Comparison of ENCODE assay signal across 9 mouse cellular contexts in the genomic region with DNA sequence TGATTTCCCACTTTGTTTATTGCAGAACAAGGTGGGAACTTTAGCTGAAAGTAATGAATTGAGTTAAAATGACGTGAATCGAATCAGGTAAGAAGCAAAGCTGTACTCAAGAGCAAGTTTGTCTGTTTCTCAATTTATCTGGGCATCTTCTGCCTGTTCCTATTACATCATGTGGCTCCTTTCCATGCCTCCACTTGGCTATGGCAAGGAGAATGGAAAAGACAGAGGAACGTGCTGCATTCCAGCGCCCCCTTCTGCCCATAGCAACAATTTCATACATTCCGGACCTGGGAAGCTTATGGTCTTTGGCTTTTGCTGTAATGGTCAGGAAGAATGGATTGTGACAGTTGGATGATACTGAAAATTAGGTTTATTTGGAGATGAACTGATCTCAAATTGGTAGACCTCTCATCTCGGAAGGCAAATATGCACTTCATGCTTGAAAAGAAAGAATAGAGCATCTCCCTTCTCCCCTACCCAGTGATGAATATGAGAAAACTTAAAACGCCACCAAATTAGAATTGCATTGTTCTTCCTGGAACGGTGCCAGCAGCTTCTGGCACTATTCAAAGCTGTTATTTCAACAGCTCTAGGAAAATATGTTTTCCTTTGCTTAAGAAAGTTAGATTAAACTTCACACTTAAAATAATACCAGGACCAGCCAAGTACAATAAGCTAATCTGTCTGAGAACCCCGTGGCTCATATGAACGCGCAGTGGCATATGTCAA.
A peak's percentile ranks its signal among the peaks of the same experiment; 100 is the strongest.
DNase-seq lines count a peak whose midpoint lies in the region; ATAC-seq and TF ChIP-seq lines count a peak whose summit lies in the region.
"Had no signal": no experiment of that assay in that cellular context is flagged by ENCODE, and none has a peak within 500 bp of the region (broad histone marks: within the 10 kb centered on the region; RNA-seq: fewer than 3 reads in every experiment).

No protein-coding gene starts in this region.

- no peaks in the 10 kb centered on the region for H3K27me3 ChIP-seq in cerebellum, adult 2 months (ENCODE audit: control insufficient read depth, insufficient read depth, low read length)
- no peaks in the 10 kb centered on the region for H3K27me3 ChIP-seq in embryonic facial prominence, embryonic 11.5 days (ENCODE audit: control insufficient read depth, insufficient read depth, low read length)
- H3K27me3 ChIP-seq: embryonic facial prominence, embryonic 13.5 days had no signal

- peak in 1 of 2 experiments; percentile 2 for DNase-seq in cerebellum, adult 2 months
- peak; percentile 87 for DNase-seq in Muller cell, postnatal 12 days (ENCODE audit: inconsistent ontology term)
- DNase-seq in embryonic facial prominence, embryonic 11.5 days (ENCODE audit: low spot score) = peak; percentile 43
- peak; percentile 47 to 64 for DNase-seq in layer of hippocampus, postnatal 10 days (ENCODE audit: low spot score in 2 of 2)
- peak; percentile 73 for DNase-seq in right cerebral cortex, postnatal 4 days
- no peak for DNase-seq in spleen, postnatal 14 days (ENCODE audit: low spot score in 2 of 2)
- DNase-seq in kidney, adult 8-10 months = no peak

- H3K4me3 ChIP-seq in cerebellum, adult 2 months (replicated peaks; ENCODE audit: insufficient read depth, low read depth, low read length) = no peak overlapping the region
- no peak overlapping the region for H3K4me3 ChIP-seq in embryonic facial prominence, embryonic 11.5 days (ENCODE audit: low read depth, low read length)
- H3K4me3 ChIP-seq: embryonic facial prominence, embryonic 13.5 days had no signal

- H3K27ac ChIP-seq in cerebellum, adult 2 months (ENCODE audit: insufficient read depth, low read length) = no peak overlapping the region
- H3K27ac ChIP-seq in embryonic facial prominence, embryonic 11.5 days (replicated peaks; ENCODE audit: low read depth, low read length) = no peak overlapping the region
- H3K27ac ChIP-seq: embryonic facial prominence, embryonic 13.5 days had no signal

- no peak for TF ChIP-seq POLR2A in cerebellum, adult 2 months (IDR thresholded peaks at IDR 0.05; ENCODE audit: borderline replicate concordance, insufficient read depth, low read length)

- peak; percentile 30; the same call in 1 of the 2 replicates for TF ChIP-seq CTCF in cerebellum, adult 2 months (IDR thresholded peaks at IDR 0.05; ENCODE audit: borderline replicate concordance, insufficient read depth, low read depth, low read length)

- no peak for ATAC-seq in cerebellum, adult (ENCODE audit: insufficient number of reproducible peaks, low FRiP score, low TSS enrichment)
- no peak for ATAC-seq in embryonic facial prominence, embryonic 11.5 days (replicated peaks; ENCODE audit: insufficient number of reproducible peaks, low FRiP score, low TSS enrichment, low read depth)

- H3K9ac ChIP-seq in embryonic facial prominence, embryonic 11.5 days (replicated peaks; ENCODE audit: low read length) = no peak overlapping the region
- H3K9ac ChIP-seq: embryonic facial prominence, embryonic 13.5 days had no signal

- 28% methylated on average over 11 of the region's 11 CpGs for WGBS in cerebellum, adult 2 months
- WGBS in embryonic facial prominence, embryonic 11.5 days = 53% methylated on average over 11 of the region's 11 CpGs

- H3K9me3 ChIP-seq in embryonic facial prominence, embryonic 11.5 days (replicated peaks; ENCODE audit: control insufficient read depth, low read length) = no peaks in the 10 kb centered on the region
- H3K9me3 ChIP-seq: embryonic facial prominence, embryonic 13.5 days had no signal

- no peaks in the 10 kb centered on the region for H3K36me3 ChIP-seq in embryonic facial prominence, embryonic 11.5 days (replicated peaks; ENCODE audit: control insufficient read depth, insufficient read depth, low read depth, low read length)
- H3K36me3 ChIP-seq: embryonic facial prominence, embryonic 13.5 days had no signal

- no peak overlapping the region for H3K4me2 ChIP-seq in embryonic facial prominence, embryonic 11.5 days (ENCODE audit: low read depth, low read length)
- H3K4me2 ChIP-seq: embryonic facial prominence, embryonic 13.5 days had no signal

- H3K4me1 ChIP-seq in cerebellum, adult 2 months (ENCODE audit: control insufficient read depth, insufficient read depth, low read length) = no peaks in the 10 kb centered on the region
- H3K4me1 ChIP-seq in embryonic facial prominence, embryonic 11.5 days (ENCODE audit: control insufficient read depth, insufficient read depth, low read length) = no peaks in the 10 kb centered on the region
- H3K4me1 ChIP-seq: embryonic facial prominence, embryonic 13.5 days had no signal

Comparison
In these comparisons a context has a peak if more than half of its experiments do, and no peak if none do; other contexts are left out.
1. DNase-seq: peak in Muller cell, postnatal 12 days (single experiment), embryonic facial prominence, embryonic 11.5 days (single experiment), layer of hippocampus, postnatal 10 days (2 of 2) and right cerebral cortex, postnatal 4 days (single experiment); none in spleen, postnatal 14 days (0 of 2) and kidney, adult 8-10 months (0 of 2).